Mouse (Mus musculus): Measurements from ENCODE around the gene Twist2.

Gene Twist2

GRCm38 (mm10) chr1:91819237-91819636 is 18.0 kb downstream of the Twist2 start:
- no peak for DNase-seq (ENCODE audit: low spot score)

- DNase-seq (ENCODE audit: low spot score): no peak
These were observed 19.3 kb downstream of the Twist2 start for GRCm38 (mm10) chr1:91820531-91820930.

- DNase-seq (ENCODE audit: low spot score): no peak
These were observed 21.1 kb downstream of the Twist2 start for GRCm38 (mm10) chr1:91822316-91822824.

- no peak for DNase-seq (ENCODE audit: low spot score)
These were observed 22.3 kb downstream of the Twist2 start for GRCm38 (mm10) chr1:91823530-91823929.

- no peak for DNase-seq (ENCODE audit: low spot score)
These were observed 22.7 kb downstream of the Twist2 start for GRCm38 (mm10) chr1:91823951-91824350.

GRCm38 (mm10) chr1:91825261-91825660 is 24.0 kb downstream of the Twist2 start:
- no peak for DNase-seq (ENCODE audit: low spot score)

GRCm38 (mm10) chr1:91831978-91832377 is 30.7 kb downstream of the Twist2 start:
- no peak for DNase-seq (ENCODE audit: low spot score)

- no peak for DNase-seq (ENCODE audit: low spot score)
These were observed 38.3 kb downstream of the Twist2 start for GRCm38 (mm10) chr1:91839557-91839956.

GRCm38 (mm10) chr1:91839979-91840378 is 38.7 kb downstream of the Twist2 start:
- DNase-seq (ENCODE audit: low spot score): no peak

GRCm38 (mm10) chr1:91844236-91844635 is 43.0 kb downstream of the Twist2 start:
- DNase-seq (ENCODE audit: low spot score): no peak

- no peak for DNase-seq (ENCODE audit: low spot score)
These were observed 43.6 kb downstream of the Twist2 start for GRCm38 (mm10) chr1:91844681-91845379.

GRCm38 (mm10) chr1:91845380-91845957 is 44.2 kb downstream of the Twist2 start:
- DNase-seq (ENCODE audit: low spot score): no peak

- DNase-seq (ENCODE audit: low spot score): no peak
These were observed 50.0 kb downstream of the Twist2 start for GRCm38 (mm10) chr1:91851300-91851699.

GRCm38 (mm10) chr1:91856771-91857664 is 55.8 kb downstream of the Twist2 start:
- peak; percentile 66 for DNase-seq (ENCODE audit: low spot score)

GRCm38 (mm10) chr1:91858101-91858790 is 57.0 kb downstream of the Twist2 start:
- DNase-seq (ENCODE audit: low spot score): no peak

- no peak for DNase-seq (ENCODE audit: low spot score)
These were observed 57.6 kb downstream of the Twist2 start for GRCm38 (mm10) chr1:91858901-91859300.

GRCm38 (mm10) chr1:91861511-91861910 is 60.2 kb downstream of the Twist2 start:
- DNase-seq (ENCODE audit: low spot score): no peak

GRCm38 (mm10) chr1:91866001-91866400 is 64.7 kb downstream of the Twist2 start:
- DNase-seq (ENCODE audit: low spot score): no peak

- DNase-seq (ENCODE audit: low spot score): no peak
These were observed 69.8 kb downstream of the Twist2 start for GRCm38 (mm10) chr1:91871101-91871500.

- no peak for DNase-seq (ENCODE audit: low spot score)
These were observed 71.3 kb downstream of the Twist2 start for GRCm38 (mm10) chr1:91872388-91873059.

GRCm38 (mm10) chr1:91873572-91874285 is 72.5 kb downstream of the Twist2 start:
- DNase-seq (ENCODE audit: low spot score): no peak
